Mouse (Mus musculus): Measurements from ENCODE around the gene Chrm4. TPM values are rescaled to one million over a fixed set of nuclear protein-coding genes. Genes with fewer than 3 reads are reported as not detected.

The Chrm4 gene
- 0.83 and 0.88 TPM in 2 replicates for polyA plus RNA-seq (2015; fragmentation: Nextera tagmentation; extraction: Ambion mirVana)

GRCm38 (mm10) chr2:91926949-91927348, at the start of gene Chrm4:
TSS of gene Chrm4 (plus strand) at chr2:91927249.
- Histone ChIP-seq H3K4me1 (peaks cover 48% of the 10 kb centered on the region), H3K4me3 (no peak within 1 kb of the TSS), H3K4me2 (peak within 1 kb of the TSS; percentile 25), H3K27me3 (peaks cover 41% of the 10 kb centered on the region), H3K9ac (no peak within 1 kb of the TSS), H3K27ac (no peak within 1 kb of the TSS), H3K36me3 (ENCODE audit: poor library complexity, severe bottlenecking) (peaks cover 8% of the 10 kb centered on the region; the same call in 1 of the 2 replicates), H3K9me3 (replicated peaks) (no peaks in the 10 kb centered on the region)
- 87% methylated on average over 3 of the region's 3 CpGs for WGBS
- no peak for ATAC-seq

GRCm38 (mm10) chr2:91878387-91879180, 48.5 kb upstream of the Chrm4 start:
- no peaks in the 10 kb centered on the region for H3K27me3 ChIP-seq
- peak overlapping the region; percentile 46 for H3K27ac ChIP-seq
- peaks cover 4% of the 10 kb centered on the region; the same call in 1 of the 2 replicates for H3K36me3 ChIP-seq (ENCODE audit: poor library complexity, severe bottlenecking)
- no peak overlapping the region for H3K9ac ChIP-seq
- WGBS = 65% methylated on average over 7 of the region's 7 CpGs
- no peak overlapping the region for H3K4me3 ChIP-seq
- no peaks in the 10 kb centered on the region for H3K9me3 ChIP-seq (replicated peaks)
- H3K4me1 ChIP-seq = peaks cover 7% of the 10 kb centered on the region
- peak; percentile 59; the same call in 1 of the 2 replicates for ATAC-seq
- H3K4me2 ChIP-seq = no peak overlapping the region

- H3K27ac ChIP-seq = no peak overlapping the region
- WGBS = 82% methylated on average over 4 of the region's 4 CpGs
- no peak for ATAC-seq
- H3K36me3 ChIP-seq (ENCODE audit: poor library complexity, severe bottlenecking) = peaks cover 19% of the 10 kb centered on the region
- H3K4me2 ChIP-seq = no peak overlapping the region
- H3K9me3 ChIP-seq (replicated peaks) = no peaks in the 10 kb centered on the region
- no peaks in the 10 kb centered on the region for H3K27me3 ChIP-seq
- peaks cover under 1% of the 10 kb centered on the region; the same call in 1 of the 2 replicates for H3K4me1 ChIP-seq
- H3K9ac ChIP-seq = no peak overlapping the region
- H3K4me3 ChIP-seq = no peak overlapping the region
Observed at GRCm38 (mm10) chr2:91883961-91884360, 43.1 kb upstream of the Chrm4 start.

GRCm38 (mm10) chr2:91884616-91885015, 42.4 kb upstream of the Chrm4 start:
- Histone ChIP-seq H3K4me1 (no peaks in the 10 kb centered on the region), H3K4me2 (no peak overlapping the region), H3K9me3 (replicated peaks) (no peaks in the 10 kb centered on the region), H3K4me3 (no peak overlapping the region), H3K27me3 (no peaks in the 10 kb centered on the region), H3K27ac (no peak overlapping the region), H3K36me3 (ENCODE audit: poor library complexity, severe bottlenecking) (peaks cover 19% of the 10 kb centered on the region), H3K9ac (no peak overlapping the region)
- 70% methylated on average over 4 of the region's 4 CpGs for WGBS
- ATAC-seq = no peak

GRCm38 (mm10) chr2:91894716-91895115, 32.3 kb upstream of the Chrm4 start:
- Histone ChIP-seq H3K27ac (no peak overlapping the region), H3K27me3 (no peaks in the 10 kb centered on the region), H3K36me3 (ENCODE audit: poor library complexity, severe bottlenecking) (0 out of 2 replicates have a peak, but pooled peaks cover 6% of the 10 kb centered on the region), H3K9ac (no peak overlapping the region), H3K4me2 (no peak overlapping the region), H3K4me1 (no peaks in the 10 kb centered on the region), H3K9me3 (replicated peaks) (no peaks in the 10 kb centered on the region), H3K4me3 (no peak overlapping the region)
- ATAC-seq = no peak
- WGBS = 86% methylated on average over 3 of the region's 3 CpGs

- Histone ChIP-seq H3K9ac (no peak overlapping the region), H3K4me2 (no peak overlapping the region), H3K27ac (no peak overlapping the region), H3K27me3 (no peaks in the 10 kb centered on the region), H3K36me3 (ENCODE audit: poor library complexity, severe bottlenecking) (peaks cover 10% of the 10 kb centered on the region; the same call in 1 of the 2 replicates), H3K4me3 (no peak overlapping the region), H3K4me1 (no peaks in the 10 kb centered on the region), H3K9me3 (replicated peaks) (no peaks in the 10 kb centered on the region)
- 93% methylated on average over 3 of the region's 3 CpGs for WGBS
- no peak for ATAC-seq
Observed at GRCm38 (mm10) chr2:91895401-91895800, 31.6 kb upstream of the Chrm4 start.

- ATAC-seq = no peak
- H3K4me2 ChIP-seq = no peak overlapping the region
Observed at GRCm38 (mm10) chr2:91897968-91898367, 29.1 kb upstream of the Chrm4 start.

GRCm38 (mm10) chr2:91899141-91899540, 27.9 kb upstream of the Chrm4 start:
- Histone ChIP-seq H3K4me2 (no peak overlapping the region), H3K36me3 (ENCODE audit: poor library complexity, severe bottlenecking) (peaks cover 21% of the 10 kb centered on the region; the same call in 1 of the 2 replicates), H3K27ac (no peak overlapping the region), H3K27me3 (no peaks in the 10 kb centered on the region), H3K9ac (no peak overlapping the region), H3K9me3 (replicated peaks) (no peaks in the 10 kb centered on the region), H3K4me1 (peaks cover 6% of the 10 kb centered on the region), H3K4me3 (no peak overlapping the region)
- no peak for ATAC-seq
- 93% methylated on average over 3 of the region's 3 CpGs for WGBS

More at GRCm38 (mm10) chr2:91897968-91898367, 29.1 kb upstream of the Chrm4 start:
- no peak overlapping the region for H3K27ac ChIP-seq
- no peaks in the 10 kb centered on the region for H3K27me3 ChIP-seq
- no peaks in the 10 kb centered on the region for H3K9me3 ChIP-seq (replicated peaks)
- H3K4me1 ChIP-seq = no peaks in the 10 kb centered on the region
- no peak overlapping the region for H3K4me3 ChIP-seq
- peaks cover 21% of the 10 kb centered on the region; the same call in 1 of the 2 replicates for H3K36me3 ChIP-seq (ENCODE audit: poor library complexity, severe bottlenecking)
- H3K9ac ChIP-seq = no peak overlapping the region

GRCm38 (mm10) chr2:91900431-91900830, 26.6 kb upstream of the Chrm4 start:
- H3K4me1 ChIP-seq = peaks cover 19% of the 10 kb centered on the region
- H3K9me3 ChIP-seq (replicated peaks) = no peaks in the 10 kb centered on the region
- H3K9ac ChIP-seq = no peak overlapping the region
- ATAC-seq = no peak
- H3K4me3 ChIP-seq = no peak overlapping the region
- no peaks in the 10 kb centered on the region for H3K27me3 ChIP-seq
- WGBS = 95% methylated on average over 8 of the region's 8 CpGs
- H3K36me3 ChIP-seq (ENCODE audit: poor library complexity, severe bottlenecking) = peaks cover 22% of the 10 kb centered on the region
- no peak overlapping the region for H3K4me2 ChIP-seq
- no peak overlapping the region for H3K27ac ChIP-seq

GRCm38 (mm10) chr2:91902336-91902735, 24.7 kb upstream of the Chrm4 start:
- H3K4me2 ChIP-seq = no peak overlapping the region
- H3K4me3 ChIP-seq = no peak overlapping the region
- peaks cover 26% of the 10 kb centered on the region for H3K4me1 ChIP-seq
- WGBS = 72% methylated on average over 5 of the region's 5 CpGs
- H3K9ac ChIP-seq = no peak overlapping the region
- no peak overlapping the region for H3K27ac ChIP-seq
- peaks cover 38% of the 10 kb centered on the region for H3K36me3 ChIP-seq (ENCODE audit: poor library complexity, severe bottlenecking)
- ATAC-seq = no peak
- no peaks in the 10 kb centered on the region for H3K9me3 ChIP-seq (replicated peaks)
- no peaks in the 10 kb centered on the region for H3K27me3 ChIP-seq

- Histone ChIP-seq H3K4me1 (peaks cover 26% of the 10 kb centered on the region), H3K36me3 (ENCODE audit: poor library complexity, severe bottlenecking) (peaks cover 38% of the 10 kb centered on the region), H3K4me2 (no peak overlapping the region), H3K9ac (no peak overlapping the region), H3K27me3 (no peaks in the 10 kb centered on the region), H3K27ac (no peak overlapping the region), H3K4me3 (no peak overlapping the region), H3K9me3 (replicated peaks) (no peaks in the 10 kb centered on the region)
- WGBS = 95% methylated on average over 3 of the region's 3 CpGs
- no peak for ATAC-seq
Observed at GRCm38 (mm10) chr2:91903171-91903925, 23.7 kb upstream of the Chrm4 start.

GRCm38 (mm10) chr2:91904618-91905307, 22.3 kb upstream of the Chrm4 start:
- Histone ChIP-seq H3K4me2 (no peak overlapping the region; the same call in 1 of the 2 replicates), H3K27ac (peak overlapping the region; percentile 83), H3K9me3 (replicated peaks) (no peaks in the 10 kb centered on the region), H3K4me1 (peaks cover 26% of the 10 kb centered on the region), H3K27me3 (no peaks in the 10 kb centered on the region), H3K36me3 (ENCODE audit: poor library complexity, severe bottlenecking) (peaks cover 38% of the 10 kb centered on the region), H3K4me3 (no peak overlapping the region), H3K9ac (no peak overlapping the region)
- WGBS = 33% methylated on average over 5 of the region's 5 CpGs
- ATAC-seq = peak; percentile 90

Data from forebrain, embryonic 13.5 days (tissue).